Mouse (Mus musculus): ENCODE results near the gene Clasp2.

DNA sequence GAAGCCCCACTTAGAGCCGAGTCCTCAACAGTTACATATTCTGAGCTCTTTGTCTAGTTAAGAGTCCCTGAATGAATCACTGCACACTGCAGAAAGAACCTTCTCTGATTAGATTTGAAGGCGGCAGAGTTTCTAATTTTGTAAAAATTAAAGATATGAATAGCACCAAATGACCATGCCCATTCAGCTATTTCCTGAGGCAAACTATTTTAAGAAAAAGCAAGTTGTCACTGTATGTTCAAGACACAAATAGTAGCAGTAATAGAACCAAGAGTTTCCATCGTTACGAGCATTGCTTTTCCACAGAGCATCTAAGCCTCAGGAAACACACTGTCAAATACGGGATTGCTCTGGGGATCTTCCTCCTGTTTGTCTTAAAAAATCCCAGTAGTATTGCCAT, 126.7 kb downstream of the Clasp2 start:
- TF ChIP-seq CTCF (IDR thresholded peaks at IDR 0.05; ENCODE audit: control insufficient read depth, insufficient read depth, insufficient replicate concordance, low read depth, low read length), result no peak
- no peak for TF ChIP-seq POLR2A (IDR thresholded peaks at IDR 0.05; ENCODE audit: control insufficient read depth, low read depth, low read length)

Measured in testis, adult 2 months (tissue).